Mouse (Mus musculus): ENCODE measurements around the gene Fcgr2b. TPM values are rescaled to one million over a fixed set of nuclear protein-coding genes. Genes with fewer than 3 reads are reported as not detected.

Gene Fcgr2b
- polyA plus RNA-seq, 1 experiment = 2.4 TPM

DNA sequence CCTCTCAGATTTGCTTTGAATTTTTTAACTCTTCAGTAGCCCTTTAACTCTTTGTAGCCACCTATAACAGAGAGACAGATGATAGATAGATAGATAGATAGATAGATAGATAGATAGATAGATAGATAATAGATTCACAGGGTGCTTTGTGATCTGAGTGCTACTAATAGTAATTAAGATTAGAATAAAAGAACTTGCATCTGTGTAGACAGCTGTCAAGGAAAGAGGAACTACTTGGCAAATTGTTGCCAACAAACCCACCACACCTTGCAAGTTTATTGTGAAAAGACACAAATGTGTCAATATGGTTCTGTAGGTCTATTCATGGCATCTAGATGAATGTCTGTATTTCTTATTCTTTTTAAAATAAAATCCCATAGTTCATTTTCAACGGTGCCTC, 42.4 kb downstream of the Fcgr2b start:
- H3K4me3 ChIP-seq (replicated peaks; ENCODE audit: insufficient read depth, low read depth, low read length) = no peak overlapping the region
- no peaks in the 10 kb centered on the region for H3K27me3 ChIP-seq (ENCODE audit: control insufficient read depth, insufficient read depth, low read length)
- TF ChIP-seq CTCF (IDR thresholded peaks at IDR 0.05; ENCODE audit: borderline replicate concordance, insufficient read depth, low read depth, low read length) = no peak
- TF ChIP-seq POLR2A (IDR thresholded peaks at IDR 0.05; ENCODE audit: borderline replicate concordance, insufficient read depth, low read length) = no peak
- no peak overlapping the region for H3K27ac ChIP-seq (ENCODE audit: insufficient read depth, low read length)
- 84% methylated on average over 1 of the region's 1 CpGs for WGBS
- H3K4me1 ChIP-seq (ENCODE audit: control insufficient read depth, insufficient read depth, low read length) = no peaks in the 10 kb centered on the region
- DNase-seq = no peak

DNA sequence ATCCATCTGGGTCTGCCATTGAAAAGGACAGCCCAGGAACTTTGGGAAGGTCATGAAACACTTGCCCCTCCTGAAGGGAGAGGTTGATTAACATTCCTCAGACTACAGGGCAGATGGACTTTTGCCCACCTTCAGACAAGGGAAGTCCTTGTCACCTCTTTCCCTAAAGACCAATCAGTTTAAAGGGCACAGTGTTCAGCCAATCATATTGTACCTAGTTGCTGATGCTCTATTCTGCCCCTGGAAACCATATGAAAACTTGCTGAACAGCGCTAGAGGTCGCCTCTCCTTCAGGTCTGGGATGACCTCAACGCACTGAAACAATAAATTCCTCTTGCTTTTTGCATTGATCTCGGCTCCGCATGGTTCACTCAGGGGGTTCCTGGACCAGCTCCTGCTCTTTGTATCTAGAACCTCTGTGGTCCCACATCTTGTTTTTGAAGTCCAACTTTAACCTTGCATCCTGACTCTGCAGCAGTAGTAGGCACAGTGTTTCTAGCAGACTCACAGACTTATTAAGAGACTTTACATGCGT, 42.9 kb downstream of the Fcgr2b start:
- TF ChIP-seq CTCF (IDR thresholded peaks at IDR 0.05; ENCODE audit: borderline replicate concordance, insufficient read depth, low read depth, low read length) (no peak), POLR2A (IDR thresholded peaks at IDR 0.05; ENCODE audit: borderline replicate concordance, insufficient read depth, low read length) (no peak)
- DNase-seq = no peak
- no peak overlapping the region for H3K4me3 ChIP-seq (replicated peaks; ENCODE audit: insufficient read depth, low read depth, low read length)
- no peak overlapping the region for H3K27ac ChIP-seq (ENCODE audit: insufficient read depth, low read length)
- no peaks in the 10 kb centered on the region for H3K27me3 ChIP-seq (ENCODE audit: control insufficient read depth, insufficient read depth, low read length)
- H3K4me1 ChIP-seq (ENCODE audit: control insufficient read depth, insufficient read depth, low read length) = no peaks in the 10 kb centered on the region
- 62% methylated on average over 6 of the region's 6 CpGs for WGBS

DNA sequence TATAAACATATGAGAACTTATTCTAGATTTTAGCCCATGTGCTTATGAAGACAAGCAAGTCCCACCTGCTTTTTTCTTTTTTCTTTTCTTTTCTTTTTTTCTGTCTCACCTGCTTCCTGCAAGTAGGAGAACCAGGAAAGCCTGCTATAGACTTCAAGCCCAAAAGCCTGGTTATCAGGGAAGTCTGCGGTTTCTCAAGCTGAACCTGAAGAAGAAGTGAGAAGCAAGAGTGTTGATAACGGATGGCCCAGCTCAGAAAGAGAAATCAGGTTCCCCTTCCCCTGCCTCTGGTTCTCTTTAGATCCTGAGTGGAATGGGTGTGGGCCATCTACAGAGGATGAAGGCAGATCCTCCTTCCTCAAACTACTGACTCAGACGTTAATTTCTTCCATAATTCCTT, 44.3 kb downstream of the Fcgr2b start:
- WGBS = 80% methylated on average over 3 of the region's 3 CpGs
- TF ChIP-seq CTCF (IDR thresholded peaks at IDR 0.05; ENCODE audit: borderline replicate concordance, insufficient read depth, low read depth, low read length) = no peak
- no peak for TF ChIP-seq POLR2A (IDR thresholded peaks at IDR 0.05; ENCODE audit: borderline replicate concordance, insufficient read depth, low read length)
- Histone ChIP-seq H3K27me3 (ENCODE audit: control insufficient read depth, insufficient read depth, low read length) (no peaks in the 10 kb centered on the region), H3K4me3 (replicated peaks; ENCODE audit: insufficient read depth, low read depth, low read length) (no peak overlapping the region), H3K27ac (ENCODE audit: insufficient read depth, low read length) (no peak overlapping the region), H3K4me1 (ENCODE audit: control insufficient read depth, insufficient read depth, low read length) (no peaks in the 10 kb centered on the region)
- DNase-seq = no peak

DNA sequence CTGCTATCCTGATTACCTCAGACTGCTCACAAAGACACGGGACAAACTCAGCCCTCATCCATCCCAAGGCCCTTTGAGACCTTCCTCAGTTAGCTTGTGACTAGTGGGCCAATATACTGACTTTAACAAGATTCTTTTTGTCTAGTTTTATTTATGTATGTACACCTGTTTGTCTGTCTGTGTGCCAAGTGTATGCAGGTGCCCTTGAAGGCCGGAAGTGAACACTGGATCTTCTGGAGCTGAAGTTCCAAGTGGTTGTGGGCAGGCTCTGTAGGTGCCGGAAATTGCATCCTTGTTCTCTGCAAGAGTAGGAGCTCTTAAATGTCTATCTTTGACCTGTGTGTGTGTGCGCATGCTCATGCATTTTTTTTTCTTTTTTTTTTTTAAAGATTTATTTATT, 47.1 kb downstream of the Fcgr2b start:
- WGBS = 89% methylated on average over 4 of the region's 4 CpGs
- TF ChIP-seq POLR2A (IDR thresholded peaks at IDR 0.05; ENCODE audit: borderline replicate concordance, insufficient read depth, low read length) = no peak
- no peak for TF ChIP-seq CTCF (IDR thresholded peaks at IDR 0.05; ENCODE audit: borderline replicate concordance, insufficient read depth, low read depth, low read length)
- no peak for DNase-seq
- no peaks in the 10 kb centered on the region for H3K27me3 ChIP-seq (ENCODE audit: control insufficient read depth, insufficient read depth, low read length)
- H3K4me1 ChIP-seq (ENCODE audit: control insufficient read depth, insufficient read depth, low read length) = no peaks in the 10 kb centered on the region
- no peak overlapping the region for H3K27ac ChIP-seq (ENCODE audit: insufficient read depth, low read length)
- H3K4me3 ChIP-seq (replicated peaks; ENCODE audit: insufficient read depth, low read depth, low read length) = no peak overlapping the region

DNA sequence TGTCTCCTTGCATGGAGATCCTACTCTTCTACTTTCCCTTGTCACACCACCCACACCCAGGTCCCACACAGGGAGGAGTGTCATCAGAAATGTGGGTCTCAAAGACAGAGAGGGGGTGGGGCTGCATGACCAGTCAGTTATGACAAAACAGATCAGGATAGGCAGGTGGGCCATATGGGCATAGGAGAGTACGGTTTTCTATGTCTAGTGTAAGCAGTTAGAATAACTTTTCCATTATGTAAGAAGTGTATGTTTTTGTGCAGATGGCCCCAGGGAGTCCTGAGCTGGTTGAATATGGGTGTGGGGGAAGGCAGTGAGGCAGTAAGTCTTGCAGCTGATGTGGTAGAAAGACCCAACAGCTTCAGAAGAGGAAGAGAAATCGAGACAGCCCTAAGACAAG, 47.9 kb downstream of the Fcgr2b start:
- Histone ChIP-seq H3K4me1 (ENCODE audit: control insufficient read depth, insufficient read depth, low read length) (no peaks in the 10 kb centered on the region), H3K4me3 (replicated peaks; ENCODE audit: insufficient read depth, low read depth, low read length) (no peak overlapping the region), H3K27me3 (ENCODE audit: control insufficient read depth, insufficient read depth, low read length) (no peaks in the 10 kb centered on the region), H3K27ac (ENCODE audit: insufficient read depth, low read length) (no peak overlapping the region)
- DNase-seq = no peak
- WGBS = 77% methylated on average over 2 of the region's 2 CpGs
- no peak for TF ChIP-seq CTCF (IDR thresholded peaks at IDR 0.05; ENCODE audit: borderline replicate concordance, insufficient read depth, low read depth, low read length)
- TF ChIP-seq POLR2A (IDR thresholded peaks at IDR 0.05; ENCODE audit: borderline replicate concordance, insufficient read depth, low read length) = no peak

DNA sequence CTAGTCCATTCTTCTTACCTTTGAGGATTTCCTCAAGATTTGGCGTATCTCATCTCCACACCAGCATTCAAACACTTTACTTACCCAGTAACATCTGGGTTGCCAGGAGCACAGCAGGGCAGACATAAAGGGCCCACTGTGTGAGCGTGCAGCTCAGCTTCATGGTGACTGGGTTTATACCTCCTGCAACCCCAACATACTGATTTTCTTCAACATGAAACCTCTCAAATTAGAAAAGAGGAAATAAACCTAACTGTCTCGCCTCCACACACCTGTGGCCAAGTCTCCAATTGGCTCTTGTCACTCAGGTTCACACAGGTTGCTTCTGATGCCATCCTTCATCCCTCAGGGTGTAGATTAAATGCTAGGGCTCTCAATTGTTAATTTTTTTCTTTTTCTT, 49.0 kb downstream of the Fcgr2b start, which contains the start of gene Fcrla:
TSS of gene Fcrla (minus strand) at position 206 of the 400 bp plus-strand sequence.
- TF ChIP-seq CTCF (IDR thresholded peaks at IDR 0.05; ENCODE audit: borderline replicate concordance, insufficient read depth, low read depth, low read length) = no peak
- TF ChIP-seq POLR2A (IDR thresholded peaks at IDR 0.05; ENCODE audit: borderline replicate concordance, insufficient read depth, low read length) = no peak
- Histone ChIP-seq H3K27me3 (ENCODE audit: control insufficient read depth, insufficient read depth, low read length) (no peaks in the 10 kb centered on the region), H3K4me3 (replicated peaks; ENCODE audit: insufficient read depth, low read depth, low read length) (no peak within 1 kb of the TSS), H3K4me1 (ENCODE audit: control insufficient read depth, insufficient read depth, low read length) (no peaks in the 10 kb centered on the region), H3K27ac (ENCODE audit: insufficient read depth, low read length) (no peak within 1 kb of the TSS)
- no peak for DNase-seq
- 77% methylated on average over 3 of the region's 3 CpGs for WGBS

DNA sequence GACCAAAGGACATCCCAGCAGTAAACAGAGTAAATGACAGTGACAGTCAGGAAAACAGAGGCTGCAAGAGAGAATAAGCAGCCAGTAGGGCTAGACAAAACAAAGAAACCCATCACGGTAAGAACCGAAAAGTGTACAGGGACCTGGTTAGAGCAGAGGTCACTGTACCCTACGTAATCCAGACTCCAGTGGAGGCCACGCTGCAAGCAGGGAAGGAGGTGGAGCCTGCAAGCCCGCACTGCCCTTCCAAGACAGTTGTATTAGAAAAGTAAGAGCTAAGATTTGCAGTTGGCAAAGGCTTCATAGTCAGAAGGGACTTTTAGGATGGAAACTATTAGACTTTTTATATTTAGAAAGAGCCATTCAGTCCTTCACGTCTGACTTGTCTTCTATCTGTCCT, 49.4 kb downstream of the Fcgr2b start:
- no peak overlapping the region for H3K4me3 ChIP-seq (replicated peaks; ENCODE audit: insufficient read depth, low read depth, low read length)
- H3K27me3 ChIP-seq (ENCODE audit: control insufficient read depth, insufficient read depth, low read length) = no peaks in the 10 kb centered on the region
- no peak for TF ChIP-seq POLR2A (IDR thresholded peaks at IDR 0.05; ENCODE audit: borderline replicate concordance, insufficient read depth, low read length)
- no peak for TF ChIP-seq CTCF (IDR thresholded peaks at IDR 0.05; ENCODE audit: borderline replicate concordance, insufficient read depth, low read depth, low read length)
- WGBS = 55% methylated on average over 6 of the region's 6 CpGs
- H3K27ac ChIP-seq (ENCODE audit: insufficient read depth, low read length) = no peak overlapping the region
- no peak for DNase-seq
- H3K4me1 ChIP-seq (ENCODE audit: control insufficient read depth, insufficient read depth, low read length) = no peaks in the 10 kb centered on the region

DNA sequence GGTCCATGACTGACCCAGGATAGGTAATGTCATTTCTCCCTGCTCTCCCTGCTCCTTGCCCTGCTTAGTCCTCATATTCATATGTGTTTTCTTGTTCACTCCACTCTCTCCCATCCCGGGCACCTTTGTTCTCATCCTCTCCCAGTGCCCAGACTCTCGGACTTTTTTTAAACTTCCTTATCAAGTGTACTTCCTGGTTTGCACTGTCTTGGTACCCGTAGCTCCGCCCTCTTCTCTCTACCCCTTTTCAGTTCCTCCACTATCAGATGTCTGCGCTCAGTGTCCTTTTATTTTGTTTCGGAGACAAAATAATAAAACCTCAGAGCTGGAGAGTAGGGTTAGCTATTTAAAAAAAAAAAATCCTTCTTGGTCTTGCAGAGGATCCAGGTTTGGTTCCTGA, 51.9 kb downstream of the Fcgr2b start:
- 88% methylated on average over 6 of the region's 6 CpGs for WGBS
- no peaks in the 10 kb centered on the region for H3K4me1 ChIP-seq (ENCODE audit: control insufficient read depth, insufficient read depth, low read length)
- H3K27ac ChIP-seq (ENCODE audit: insufficient read depth, low read length) = no peak overlapping the region
- H3K27me3 ChIP-seq (ENCODE audit: control insufficient read depth, insufficient read depth, low read length) = no peaks in the 10 kb centered on the region
- no peak for DNase-seq
- H3K4me3 ChIP-seq (replicated peaks; ENCODE audit: insufficient read depth, low read depth, low read length) = no peak overlapping the region
- TF ChIP-seq CTCF (IDR thresholded peaks at IDR 0.05; ENCODE audit: borderline replicate concordance, insufficient read depth, low read depth, low read length) (no peak), POLR2A (IDR thresholded peaks at IDR 0.05; ENCODE audit: borderline replicate concordance, insufficient read depth, low read length) (no peak)
